Mouse (Mus musculus) liver, embryonic 12.5 days (tissue): ENCODE results near the gene Tspan9. TPM values are rescaled to one million over a fixed set of nuclear protein-coding genes. Genes with fewer than 3 reads are reported as not detected.

Source experiments
- ATAC-seq: fragments of 200-750 bp; cut with Nextera tagmentation; 2 replicates; pipeline ENCODE4 v1.8.0; 2017; ENCODE audit warnings: moderate number of reproducible peaks, mild to moderate bottlenecking, moderate library complexity
- H3K27ac ChIP-seq: fragments of 300-500 bp; sonication (generic); 2 replicates; pipeline ENCODE4 v1.5.1; 2016; ENCODE audit warnings: mild to moderate bottlenecking
- H3K27me3 ChIP-seq: fragments of 300-500 bp; sonication (generic); replicated peaks from 2 replicates; pipeline ENCODE4 v1.6.1; 2016; ENCODE audit warnings: mild to moderate bottlenecking, moderate library complexity
- H3K36me3 ChIP-seq: fragments of 300-500 bp; sonication (generic); 2 replicates; pipeline ENCODE4 v1.6.1; 2016; ENCODE audit warnings: mild to moderate bottlenecking, moderate library complexity
- H3K4me1 ChIP-seq: fragments of 300-500 bp; sonication (generic); 2 replicates; pipeline ENCODE4 v1.6.1; 2016
- H3K4me2 ChIP-seq: fragments of 300-500 bp; sonication (generic); 2 replicates; pipeline ENCODE4 v1.6.1; 2016; ENCODE audit warnings: mild to moderate bottlenecking, moderate library complexity
- H3K4me3 ChIP-seq: fragments of 300-500 bp; sonication (generic); 2 replicates; pipeline ENCODE4 v1.5.1; 2016; ENCODE audit warnings: mild to moderate bottlenecking, moderate library complexity
- H3K9ac ChIP-seq: fragments of 300-500 bp; sonication (generic); 2 replicates; pipeline ENCODE4 v1.6.1; 2016; ENCODE audit warnings: mild to moderate bottlenecking, moderate library complexity
- H3K9me3 ChIP-seq: fragments of 300-500 bp; sonication (generic); replicated peaks from 2 replicates; pipeline ENCODE4 v1.6.1; 2016; ENCODE audit warnings: mild to moderate bottlenecking, moderate library complexity
- WGBS: fragments of 180-500 bp; shearing (Covaris S2); methylation state at CpG from one replicate; pipeline ENCODE4 v1.1.7; 2016; ENCODE audit not compliant: insufficient replicate concordance; 5-methylcytosine and 5-hydroxymethylcytosine counted together
- polyA plus RNA-seq: library from polyadenylated mRNA; unstranded; fragments of >200 nt; fragmentation: Nextera tagmentation; extraction: Ambion mirVana; gene quantifications from 2 replicates; pipeline ENCODE4 v1.2.1, GENCODE M21; 2016

Tspan9 gene
- polyA plus RNA-seq, 1 experiment from 2014 or later: 26.4 TPM

DNA sequence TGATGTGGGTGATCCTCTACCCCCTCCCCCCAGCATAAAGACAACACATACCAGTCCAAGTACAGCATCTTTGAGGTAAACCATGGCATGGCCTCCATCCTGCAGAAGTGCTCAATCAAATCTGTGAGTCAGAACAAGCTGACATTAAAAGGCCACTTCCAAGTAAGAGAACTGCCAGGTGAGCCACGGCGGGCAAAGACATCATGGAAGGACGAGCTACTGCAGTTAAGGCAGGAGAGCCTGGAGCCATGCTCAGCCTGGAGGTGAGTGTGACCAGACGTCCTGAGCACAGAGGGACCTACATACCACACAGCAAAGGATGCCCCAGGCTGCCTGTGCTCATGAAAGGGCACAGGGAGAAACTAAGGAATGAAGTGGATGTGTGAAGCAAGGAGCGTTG is 61.6 kb downstream of the Tspan9 start:
- Histone ChIP-seq H3K27me3 (no peaks in the 10 kb centered on the region), H3K9me3 (no peaks in the 10 kb centered on the region), H3K4me3 (no peak overlapping the region), H3K36me3 (no peaks in the 10 kb centered on the region), H3K9ac (no peak overlapping the region), H3K27ac (no peak overlapping the region), H3K4me1 (no peaks in the 10 kb centered on the region), H3K4me2 (no peak overlapping the region)
- 72% methylated on average over 5 of the region's 5 CpGs for WGBS
- no peak for ATAC-seq

- Histone ChIP-seq H3K4me3 (no peak overlapping the region), H3K27me3 (no peaks in the 10 kb centered on the region), H3K36me3 (no peaks in the 10 kb centered on the region), H3K27ac (no peak overlapping the region), H3K4me2 (no peak overlapping the region), H3K4me1 (no peaks in the 10 kb centered on the region), H3K9me3 (no peaks in the 10 kb centered on the region), H3K9ac (no peak overlapping the region)
- no peak for ATAC-seq
- WGBS: 79% methylated on average over 8 of the region's 8 CpGs
Observed at GRCm38 (mm10) chr6:128081293-128081692, 62.1 kb downstream of the Tspan9 start.

- Histone ChIP-seq H3K9me3 (no peaks in the 10 kb centered on the region), H3K36me3 (no peaks in the 10 kb centered on the region), H3K27me3 (no peaks in the 10 kb centered on the region), H3K9ac (no peak overlapping the region), H3K4me1 (no peaks in the 10 kb centered on the region), H3K27ac (no peak overlapping the region), H3K4me2 (no peak overlapping the region), H3K4me3 (no peak overlapping the region)
- ATAC-seq: no peak
- WGBS: 55% methylated on average over 9 of the region's 9 CpGs
Observed at GRCm38 (mm10) chr6:128079576-128080224, 63.7 kb downstream of the Tspan9 start.

GRCm38 (mm10) chr6:128078508-128078907 is 64.9 kb downstream of the Tspan9 start:
- Histone ChIP-seq H3K27ac (no peak overlapping the region), H3K4me3 (no peak overlapping the region), H3K4me2 (no peak overlapping the region), H3K4me1 (peaks cover 6% of the 10 kb centered on the region; the same call in 1 of the 2 replicates), H3K9ac (no peak overlapping the region), H3K9me3 (no peaks in the 10 kb centered on the region), H3K27me3 (no peaks in the 10 kb centered on the region), H3K36me3 (no peaks in the 10 kb centered on the region)
- WGBS: 58% methylated on average over 4 of the region's 4 CpGs
- ATAC-seq: no peak

DNA sequence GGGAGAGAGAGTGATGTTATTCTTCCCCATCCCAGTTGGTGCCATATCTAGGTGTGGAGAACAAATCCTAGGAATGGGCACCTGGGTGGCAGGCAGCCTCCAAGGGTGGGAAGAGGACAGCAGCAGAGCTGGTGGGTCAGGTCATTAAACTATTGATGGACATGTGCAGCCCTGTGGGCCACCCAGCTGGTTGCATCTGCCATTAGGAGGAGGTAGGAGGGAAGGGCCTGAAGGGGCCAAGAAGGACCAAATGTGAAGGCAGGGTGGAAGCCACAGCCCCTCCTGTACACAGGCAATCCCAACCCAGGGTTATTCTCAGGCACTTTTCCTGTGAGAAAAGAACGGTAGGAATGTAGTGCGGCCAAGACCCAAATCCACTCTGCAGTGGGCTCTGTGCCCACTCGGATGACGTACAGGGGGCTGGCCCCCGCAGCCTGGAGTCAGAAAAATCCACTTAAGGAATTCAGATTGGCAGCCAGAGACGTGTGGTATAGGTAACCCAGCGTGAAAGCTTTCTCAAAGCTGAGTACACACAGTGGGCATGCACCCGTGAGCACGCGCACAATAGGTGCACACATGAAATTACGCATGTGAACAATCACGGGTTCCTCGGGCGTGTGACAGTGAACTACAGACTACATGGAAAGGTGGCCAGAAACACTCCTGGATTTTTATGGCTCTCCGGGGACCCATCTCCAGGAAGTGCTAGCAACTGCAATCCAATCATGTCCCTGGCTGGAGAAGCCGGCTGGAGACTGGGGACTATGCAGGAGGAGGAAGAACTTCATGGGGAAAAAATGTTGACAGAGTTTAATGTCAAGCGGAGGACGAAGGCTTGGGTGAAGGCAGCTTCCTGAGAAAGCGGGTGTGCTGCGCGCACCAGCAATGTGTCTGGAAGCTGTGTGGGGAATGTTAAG is 67.0 kb downstream of the Tspan9 start:
- Histone ChIP-seq H3K36me3 (no peaks in the 10 kb centered on the region), H3K27me3 (no peaks in the 10 kb centered on the region), H3K4me3 (no peak overlapping the region), H3K27ac (no peak overlapping the region), H3K4me1 (peaks cover 6% of the 10 kb centered on the region; the same call in 1 of the 2 replicates), H3K4me2 (no peak overlapping the region), H3K9ac (no peak overlapping the region), H3K9me3 (no peaks in the 10 kb centered on the region)
- 76% methylated on average over 21 of the region's 21 CpGs for WGBS
- ATAC-seq: no peak

DNA sequence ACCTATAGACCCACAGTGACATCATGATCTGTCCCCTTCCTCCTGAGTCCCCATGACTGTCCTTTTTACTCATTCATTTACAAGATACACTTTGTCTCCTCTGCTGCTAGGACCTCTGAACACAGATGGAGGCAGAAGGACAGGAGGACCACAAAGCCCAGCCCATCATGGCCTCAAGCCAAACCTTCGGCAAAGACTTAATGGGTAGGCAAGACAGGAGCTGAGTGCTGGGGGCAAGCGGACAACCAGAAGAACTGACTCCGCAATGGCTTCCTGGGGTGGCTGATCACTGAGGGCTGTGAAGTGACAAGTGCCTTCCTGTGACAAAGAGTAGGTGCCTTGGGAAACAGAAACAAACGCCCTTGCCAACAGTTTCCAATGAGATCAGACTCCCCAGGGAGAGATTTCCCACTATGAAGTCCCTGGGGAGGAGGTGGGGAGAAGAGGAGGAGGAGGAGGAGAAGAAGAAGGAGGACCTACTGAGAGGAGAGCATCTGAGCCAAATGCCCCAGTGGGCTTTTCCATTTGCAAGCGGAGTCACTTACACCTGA is 67.9 kb downstream of the Tspan9 start:
- H3K4me3 ChIP-seq: no peak overlapping the region
- no peak overlapping the region for H3K4me2 ChIP-seq
- no peaks in the 10 kb centered on the region for H3K9me3 ChIP-seq
- H3K4me1 ChIP-seq: peaks cover 6% of the 10 kb centered on the region; the same call in 1 of the 2 replicates
- H3K27ac ChIP-seq: no peak overlapping the region
- H3K36me3 ChIP-seq: no peaks in the 10 kb centered on the region
- 60% methylated on average over 5 of the region's 5 CpGs for WGBS
- no peak overlapping the region for H3K9ac ChIP-seq
- no peak for ATAC-seq
- no peaks in the 10 kb centered on the region for H3K27me3 ChIP-seq

DNA sequence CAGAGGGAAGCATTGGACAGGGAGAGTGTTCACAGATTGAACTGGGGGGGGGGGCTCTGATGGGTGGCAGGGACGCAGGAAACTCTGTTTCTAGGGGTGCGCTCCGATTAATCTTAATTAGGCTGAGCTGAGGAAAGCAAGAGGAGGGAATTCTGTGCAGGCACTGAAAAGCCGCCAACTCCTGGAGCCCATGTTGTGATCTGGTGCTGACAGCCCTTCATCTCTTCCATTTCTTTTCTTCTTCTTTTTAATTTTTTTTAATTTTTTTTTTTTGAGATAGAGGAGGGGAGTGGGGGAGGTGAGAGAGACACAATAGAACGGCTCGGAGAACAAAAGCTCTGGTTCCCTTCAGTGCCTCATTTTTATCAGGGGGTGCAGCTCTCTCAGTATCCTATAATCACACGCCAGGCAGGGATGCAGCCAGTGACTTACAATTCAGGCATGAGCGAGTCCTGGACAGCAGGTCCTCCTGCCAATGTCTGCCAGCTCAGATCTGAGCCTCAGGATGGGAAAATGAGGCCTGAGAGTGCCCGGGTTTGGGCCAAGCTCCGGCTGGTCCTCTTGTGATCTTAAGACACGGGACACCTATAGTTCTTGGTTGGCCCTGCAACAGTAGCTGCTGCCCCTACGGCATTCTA is 72.4 kb downstream of the Tspan9 start:
- Histone ChIP-seq H3K4me3 (no peak overlapping the region), H3K4me2 (no peak overlapping the region), H3K4me1 (peaks cover 13% of the 10 kb centered on the region), H3K9me3 (no peaks in the 10 kb centered on the region), H3K9ac (no peak overlapping the region), H3K27ac (no peak overlapping the region), H3K27me3 (no peaks in the 10 kb centered on the region), H3K36me3 (no peaks in the 10 kb centered on the region)
- ATAC-seq: no peak
- 71% methylated on average over 11 of the region's 12 CpGs for WGBS

GRCm38 (mm10) chr6:128070072-128070872 is 73.1 kb downstream of the Tspan9 start:
- Histone ChIP-seq H3K27ac (no peak overlapping the region), H3K4me2 (no peak overlapping the region)

GRCm38 (mm10) chr6:128068144-128068543 is 75.2 kb downstream of the Tspan9 start:
- Histone ChIP-seq H3K4me2 (no peak overlapping the region), H3K4me3 (no peak overlapping the region), H3K36me3 (no peaks in the 10 kb centered on the region), H3K27me3 (no peaks in the 10 kb centered on the region), H3K9ac (no peak overlapping the region), H3K4me1 (peaks cover 16% of the 10 kb centered on the region), H3K9me3 (no peaks in the 10 kb centered on the region), H3K27ac (no peak overlapping the region)
- ATAC-seq: no peak
- 74% methylated on average over 8 of the region's 8 CpGs for WGBS

More at GRCm38 (mm10) chr6:128070072-128070872, 73.1 kb downstream of the Tspan9 start:
- Histone ChIP-seq H3K9me3 (no peaks in the 10 kb centered on the region), H3K4me1 (peaks cover 21% of the 10 kb centered on the region), H3K36me3 (no peaks in the 10 kb centered on the region), H3K27me3 (no peaks in the 10 kb centered on the region), H3K9ac (no peak overlapping the region), H3K4me3 (no peak overlapping the region)
- 79% methylated on average over 19 of the region's 19 CpGs for WGBS
- ATAC-seq: no peak

DNA sequence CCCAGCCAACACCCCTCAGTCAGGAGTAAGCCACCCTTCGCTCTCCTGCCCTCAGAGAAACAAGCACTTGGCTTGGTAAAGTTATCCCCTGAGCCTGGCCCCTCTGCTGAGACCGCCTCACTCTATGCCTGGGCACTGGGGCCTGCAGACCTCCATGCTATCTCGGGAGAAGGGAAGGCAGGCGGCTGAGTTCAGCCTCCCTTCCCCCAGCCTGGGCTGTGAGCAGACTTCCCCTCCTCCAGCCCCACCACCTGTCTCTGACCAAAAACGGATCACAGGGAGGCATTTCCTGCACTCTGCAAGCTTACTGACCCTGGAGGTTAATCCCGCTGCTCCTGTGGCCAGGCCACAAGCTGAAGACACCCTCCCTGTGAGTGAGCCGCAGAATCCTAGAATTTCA is 77.4 kb downstream of the Tspan9 start:
- Histone ChIP-seq H3K9ac (no peak overlapping the region), H3K4me2 (no peak overlapping the region), H3K36me3 (no peaks in the 10 kb centered on the region), H3K27ac (0 out of 2 replicates have a peak overlapping the region, but pooled peaks have one; percentile 3), H3K4me1 (peaks cover 16% of the 10 kb centered on the region), H3K4me3 (no peak overlapping the region), H3K27me3 (no peaks in the 10 kb centered on the region), H3K9me3 (no peaks in the 10 kb centered on the region)
- ATAC-seq: peak; percentile 57; the same call in 1 of the 2 replicates
- 19% methylated on average over 7 of the region's 7 CpGs for WGBS

DNA sequence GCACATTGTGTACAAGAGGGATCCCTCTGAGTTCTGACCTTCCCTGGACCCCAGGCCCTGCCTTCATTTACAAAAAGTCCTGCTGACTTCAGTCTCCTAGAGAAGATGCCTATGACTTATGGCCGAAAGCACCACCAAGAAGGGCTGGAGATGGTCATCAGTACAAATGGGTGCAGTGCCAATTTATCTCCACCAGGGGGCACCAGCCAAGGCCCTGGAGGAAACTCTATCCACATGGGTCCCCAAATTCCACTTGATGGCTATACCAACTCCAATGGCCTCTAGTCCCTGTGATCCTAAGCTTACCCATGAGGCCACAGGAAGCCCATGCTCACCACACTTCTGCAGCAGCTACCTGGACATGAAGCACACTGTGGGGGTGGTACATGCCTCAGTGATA is 79.9 kb downstream of the Tspan9 start:
- no peaks in the 10 kb centered on the region for H3K27me3 ChIP-seq
- H3K4me2 ChIP-seq: no peak overlapping the region
- no peak overlapping the region for H3K27ac ChIP-seq
- ATAC-seq: no peak
- H3K4me3 ChIP-seq: no peak overlapping the region
- no peak overlapping the region for H3K9ac ChIP-seq
- H3K4me1 ChIP-seq: peaks cover 16% of the 10 kb centered on the region
- H3K36me3 ChIP-seq: no peaks in the 10 kb centered on the region
- H3K9me3 ChIP-seq: no peaks in the 10 kb centered on the region
- 77% methylated on average over 1 of the region's 1 CpGs for WGBS
